Mouse (Mus musculus): ENCODE measurements around the gene Olfr1176.

Gene Olfr1176

GRCm38 (mm10) chr2:88336421-88336820 is at the start of gene Olfr1176:
Olfr1176 (plus strand) TSS chr2:88336721.
- DNase-seq (ENCODE audit: low spot score) = no peak

GRCm38 (mm10) chr2:88315035-88315434 is 21.5 kb upstream of the Olfr1176 start, which contains the start of gene Olfr1174-ps:
Olfr1174-ps (minus strand) TSS chr2:88315135.
- no peak for DNase-seq (ENCODE audit: low spot score)

- no peak for DNase-seq (ENCODE audit: low spot score)
Measured at GRCm38 (mm10) chr2:88327115-88327514, 9.4 kb upstream of the Olfr1176 start, which contains the start of gene Olfr1175-ps. Olfr1175-ps (minus strand) TSS chr2:88327215.

GRCm38 (mm10) chr2:88346392-88346791 is 9.9 kb downstream of the Olfr1176 start, which contains the start of gene Olfr1177-ps:
Olfr1177-ps (minus strand) TSS chr2:88346492.
- no peak for DNase-seq (ENCODE audit: low spot score)

- DNase-seq (ENCODE audit: low spot score) = peak; percentile 19
Measured at GRCm38 (mm10) chr2:88356304-88356703, 19.8 kb downstream of the Olfr1176 start.

- DNase-seq (ENCODE audit: low spot score) = no peak
Measured at GRCm38 (mm10) chr2:88386762-88387161, 50.2 kb downstream of the Olfr1176 start, which contains the start of gene Olfr1178. Olfr1178 (plus strand) TSS chr2:88387062.
